Mouse (Mus musculus): ENCODE data around the gene Abcf1. TPM values are rescaled to one million over a fixed set of nuclear protein-coding genes. Genes with fewer than 3 reads are reported as not detected.
"Not testable (repeated sequence)": the region's sequence is repeated elsewhere in the genome, so short reads cannot be mapped to it uniquely, and the experiment has no call there.

Abcf1 gene
- polyA plus RNA-seq, 1 experiment from 2014 or later: 67.6 TPM

DNA sequence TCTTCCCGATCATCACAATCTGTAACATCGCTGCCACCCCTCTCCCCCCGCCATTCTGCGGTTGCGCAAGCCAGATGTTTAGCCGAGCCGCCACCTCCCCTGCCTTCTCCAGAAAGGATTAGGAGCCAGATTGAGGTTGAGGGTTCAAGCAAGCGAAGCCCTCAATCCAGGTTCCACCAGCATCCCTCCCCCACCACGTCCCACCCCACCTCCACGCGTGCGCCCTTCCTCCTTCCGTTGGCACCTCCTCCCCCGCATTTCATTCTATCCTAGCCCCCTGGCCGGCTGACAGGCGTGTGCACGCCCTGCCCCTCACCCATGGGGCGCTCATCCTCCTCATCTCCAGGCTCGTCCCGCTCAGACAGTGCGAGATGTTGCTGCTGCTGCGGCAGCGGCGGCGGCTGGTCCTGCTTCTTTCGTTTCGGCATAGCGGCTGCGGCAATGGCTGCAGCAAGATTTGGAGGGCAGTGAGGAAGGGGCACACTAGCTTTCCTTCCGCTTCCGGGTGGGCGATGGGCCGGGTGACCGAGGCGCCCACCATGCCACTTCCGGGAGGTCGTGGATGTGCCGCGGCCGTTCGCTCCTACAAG, 9.3 kb upstream of the Abcf1 start:
- Histone ChIP-seq H3K27me3 (replicated peaks) (no peaks in the 10 kb centered on the region), H3K9me3 (no peaks in the 10 kb centered on the region), H3K36me3 (peaks cover 59% of the 10 kb centered on the region), H3K4me1 (peaks cover 21% of the 10 kb centered on the region), H3K4me2 (peak overlapping the region; percentile 90), H3K4me3 (peak overlapping the region; percentile 99), H3K9ac (peak overlapping the region; percentile 94), H3K27ac (replicated peaks) (peak overlapping the region; percentile 96)
- ATAC-seq (ENCODE audit: extremely low read depth, insufficient number of reproducible peaks, low FRiP score, low TSS enrichment): peak; percentile 6; the same call in 1 of the 2 replicates
- under 1% methylated on average over 41 of the region's 41 CpGs for WGBS

DNA sequence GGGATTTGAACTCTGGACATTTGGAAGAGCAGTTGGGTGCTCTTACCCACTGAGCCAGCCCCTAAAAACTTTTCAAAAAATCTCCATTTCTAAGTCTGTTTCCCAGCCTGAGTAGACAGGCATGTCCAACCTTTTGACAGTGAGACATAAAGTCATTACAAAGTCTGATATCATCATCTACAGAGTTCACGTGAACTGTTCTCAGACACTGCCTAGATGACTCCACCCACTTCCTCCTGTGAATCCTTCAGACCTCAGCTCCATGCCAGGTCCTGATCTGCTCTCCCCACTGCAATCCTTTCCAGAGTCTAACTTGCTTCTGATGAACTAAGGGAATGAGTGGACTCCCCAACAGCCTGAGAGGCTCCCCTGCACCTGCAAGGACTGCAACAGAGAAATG, 2.6 kb upstream of the Abcf1 start:
- ATAC-seq (ENCODE audit: extremely low read depth, insufficient number of reproducible peaks, low FRiP score, low TSS enrichment): no peak
- H3K9me3 ChIP-seq: no peaks in the 10 kb centered on the region
- H3K9ac ChIP-seq: no peak overlapping the region
- H3K4me3 ChIP-seq: no peak overlapping the region
- H3K4me1 ChIP-seq: peaks cover 26% of the 10 kb centered on the region
- H3K36me3 ChIP-seq: peaks cover 50% of the 10 kb centered on the region
- 37% methylated on average over 1 of the region's 1 CpGs for WGBS
- H3K27me3 ChIP-seq (replicated peaks): no peaks in the 10 kb centered on the region
- no peak overlapping the region for H3K4me2 ChIP-seq
- H3K27ac ChIP-seq (replicated peaks): no peak overlapping the region

DNA sequence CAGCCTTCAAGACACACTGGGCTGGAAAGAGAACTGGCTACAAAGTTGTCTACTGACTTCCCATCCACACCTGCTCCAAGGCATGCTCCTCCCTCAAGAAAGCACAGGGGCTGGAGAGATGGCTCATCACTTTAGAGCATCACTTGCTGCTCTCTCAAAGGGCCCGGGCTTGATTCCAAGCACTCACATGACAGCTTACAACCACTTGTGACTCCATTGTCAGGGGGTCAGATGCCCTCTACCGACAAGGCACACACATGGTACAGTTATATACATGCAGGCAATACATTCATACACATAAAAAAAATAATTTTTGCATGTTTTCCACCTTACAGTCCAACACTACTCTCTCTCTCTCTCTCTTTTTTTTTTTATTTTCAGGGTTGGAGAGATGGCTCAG, 1.9 kb downstream of the Abcf1 start:
- H3K9me3 ChIP-seq: no peaks in the 10 kb centered on the region
- no peak overlapping the region for H3K9ac ChIP-seq
- peaks cover 26% of the 10 kb centered on the region for H3K4me1 ChIP-seq
- H3K27ac ChIP-seq (replicated peaks): no peak overlapping the region
- 78% methylated on average over 2 of the region's 2 CpGs for WGBS
- ATAC-seq (ENCODE audit: extremely low read depth, insufficient number of reproducible peaks, low FRiP score, low TSS enrichment): no peak
- no peaks in the 10 kb centered on the region for H3K27me3 ChIP-seq (replicated peaks)
- no peak overlapping the region for H3K4me3 ChIP-seq
- H3K36me3 ChIP-seq: peaks cover 49% of the 10 kb centered on the region
- H3K4me2 ChIP-seq: no peak overlapping the region

DNA sequence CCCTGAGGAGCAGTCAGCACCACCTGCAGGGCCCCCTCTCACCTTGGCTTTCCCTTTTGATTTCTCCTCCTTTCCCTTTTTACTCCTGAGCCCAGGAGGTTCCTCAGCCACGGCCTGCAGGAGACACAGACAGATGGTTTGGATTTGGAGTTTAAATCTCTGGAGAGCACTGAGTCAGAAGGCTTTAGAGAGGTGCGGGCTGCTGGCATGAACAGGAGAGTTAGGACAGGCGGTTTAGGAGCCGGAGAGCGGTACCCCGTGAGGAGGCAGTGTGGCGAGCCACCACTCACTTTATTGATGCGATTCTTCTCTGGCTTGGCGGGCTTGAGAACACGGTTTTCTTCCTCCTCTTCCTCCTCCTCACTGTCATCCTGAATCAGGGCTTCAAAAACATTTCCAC, 6.3 kb downstream of the Abcf1 start:
- Histone ChIP-seq H3K4me1 (peaks cover 9% of the 10 kb centered on the region), H3K4me2 (no peak overlapping the region), H3K4me3 (no peak overlapping the region), H3K27ac (replicated peaks) (no peak overlapping the region), H3K36me3 (peaks cover 86% of the 10 kb centered on the region), H3K9ac (no peak overlapping the region), H3K9me3 (no peaks in the 10 kb centered on the region), H3K27me3 (replicated peaks) (no peaks in the 10 kb centered on the region)
- ATAC-seq (ENCODE audit: extremely low read depth, insufficient number of reproducible peaks, low FRiP score, low TSS enrichment): no peak
- 88% methylated on average over 10 of the region's 10 CpGs for WGBS

DNA sequence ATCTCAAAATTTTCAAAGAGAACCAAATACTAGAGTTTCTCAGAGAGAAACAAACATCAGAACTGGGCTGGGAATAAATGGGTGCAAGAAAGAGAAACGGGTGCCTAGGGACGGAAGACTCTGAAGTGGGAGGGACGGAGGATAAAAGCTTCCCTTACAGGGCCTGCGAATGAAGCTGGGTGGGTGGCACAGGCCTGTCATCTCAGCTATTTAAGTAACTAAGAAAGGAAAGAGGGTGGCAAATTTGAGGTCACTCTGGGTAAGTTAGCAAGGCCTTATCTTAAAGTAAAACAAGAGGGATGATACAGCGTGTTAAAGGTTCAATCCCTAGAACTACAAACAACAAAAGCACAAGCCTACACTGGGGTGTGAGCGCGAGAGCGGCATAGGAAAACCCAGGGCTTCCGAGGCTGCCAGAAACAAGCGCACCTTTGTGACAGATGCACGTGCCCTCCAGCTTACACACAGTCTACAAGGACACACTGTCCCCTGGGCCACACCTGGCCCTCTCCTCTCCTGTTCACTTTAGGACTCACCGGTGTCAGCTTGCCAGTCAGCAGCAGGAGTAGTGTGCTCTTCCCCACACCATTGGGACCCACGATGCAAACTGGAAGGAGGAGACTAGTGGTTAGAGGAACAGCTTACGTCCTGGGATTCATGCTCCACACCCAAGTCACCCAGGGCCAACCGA, 10.9 kb downstream of the Abcf1 start:
- no peak overlapping the region for H3K9ac ChIP-seq
- 93% methylated on average over 15 of the region's 15 CpGs for WGBS
- ATAC-seq (ENCODE audit: extremely low read depth, insufficient number of reproducible peaks, low FRiP score, low TSS enrichment): no peak
- H3K27me3 ChIP-seq (replicated peaks): no peaks in the 10 kb centered on the region
- H3K4me3 ChIP-seq: no peak overlapping the region
- no peaks in the 10 kb centered on the region for H3K4me1 ChIP-seq
- H3K36me3 ChIP-seq: peaks cover 83% of the 10 kb centered on the region
- no peaks in the 10 kb centered on the region for H3K9me3 ChIP-seq
- H3K4me2 ChIP-seq: no peak overlapping the region
- H3K27ac ChIP-seq (replicated peaks): no peak overlapping the region

DNA sequence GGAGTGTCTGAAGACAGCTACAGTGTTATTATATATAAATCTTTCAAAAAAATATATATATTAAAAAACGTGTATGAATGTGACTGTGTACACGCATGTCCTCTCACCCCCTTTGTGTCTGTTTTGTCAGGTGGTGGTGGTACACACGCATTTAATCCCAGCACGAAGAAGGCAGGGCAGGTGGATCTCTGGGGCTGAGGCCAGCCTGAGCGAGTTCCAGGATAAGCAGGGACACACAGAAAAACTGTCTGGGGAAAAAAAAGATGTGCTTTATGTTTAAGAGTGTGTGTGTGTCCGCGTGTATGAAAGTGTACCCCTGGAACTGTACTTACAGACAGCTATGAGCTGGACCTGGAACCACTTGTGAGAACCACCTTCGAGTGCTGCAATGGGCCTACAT, 14.9 kb downstream of the Abcf1 start:
- no peaks in the 10 kb centered on the region for H3K27me3 ChIP-seq (replicated peaks)
- H3K36me3 ChIP-seq: peaks cover 43% of the 10 kb centered on the region
- H3K4me1 ChIP-seq: no peaks in the 10 kb centered on the region
- 68% methylated on average over 8 of the region's 8 CpGs for WGBS
- H3K4me3 ChIP-seq: no peak overlapping the region
- no peaks in the 10 kb centered on the region for H3K9me3 ChIP-seq
- H3K9ac ChIP-seq: no peak overlapping the region
- ATAC-seq (ENCODE audit: extremely low read depth, insufficient number of reproducible peaks, low FRiP score, low TSS enrichment): no peak
- no peak overlapping the region for H3K27ac ChIP-seq (replicated peaks)
- no peak overlapping the region for H3K4me2 ChIP-seq

DNA sequence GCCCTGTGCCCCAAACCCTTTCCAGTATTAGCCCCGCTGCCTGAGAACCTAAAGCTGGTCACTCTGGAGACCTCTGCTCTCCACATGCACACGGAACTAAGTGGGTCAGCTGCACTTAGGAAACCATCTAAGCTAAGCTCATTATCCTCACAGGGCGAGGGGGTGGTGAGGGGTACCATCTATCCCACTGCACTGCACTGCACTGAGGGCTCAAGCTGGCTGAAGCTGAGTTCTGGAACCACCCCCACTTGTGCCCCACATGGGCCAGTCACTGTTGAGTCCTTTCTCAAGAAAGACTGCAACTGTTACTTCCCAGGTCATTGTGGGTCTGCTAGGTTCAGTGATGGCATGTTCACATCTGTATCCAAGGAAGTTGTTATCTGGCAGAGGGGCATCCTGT, 17.0 kb downstream of the Abcf1 start:
- not testable (repeated sequence) for H3K27me3 ChIP-seq (replicated peaks); H3K9ac ChIP-seq; H3K27ac ChIP-seq (replicated peaks); H3K4me1 ChIP-seq; H3K4me2 ChIP-seq; H3K9me3 ChIP-seq; H3K4me3 ChIP-seq; ATAC-seq (ENCODE audit: extremely low read depth, insufficient number of reproducible peaks, low FRiP score, low TSS enrichment)
- H3K36me3 ChIP-seq: peaks cover 22% of the 10 kb centered on the region
- 73% methylated on average over 3 of the region's 3 CpGs for WGBS

DNA sequence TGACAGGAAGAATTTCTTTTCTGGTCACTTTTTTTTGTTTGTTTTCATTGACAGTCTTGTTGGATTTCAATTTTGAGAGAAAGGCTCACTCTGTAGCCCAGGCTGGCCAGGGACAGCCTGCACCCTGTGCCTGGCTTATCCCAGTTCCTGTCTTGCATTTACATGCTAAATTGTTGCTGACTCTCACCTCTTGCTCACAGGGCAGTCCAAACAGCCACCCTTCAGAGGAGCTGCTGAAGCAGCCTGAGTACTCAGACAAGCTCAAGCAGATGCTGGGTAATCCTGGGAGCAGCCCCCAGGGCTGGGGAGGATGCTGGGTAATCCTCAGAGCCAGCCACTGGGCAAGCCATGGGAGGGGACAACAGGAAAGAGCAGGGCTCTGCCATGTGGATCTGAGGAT, 18.6 kb downstream of the Abcf1 start:
- not testable (repeated sequence) for H3K4me3 ChIP-seq; H3K4me1 ChIP-seq; H3K9me3 ChIP-seq; H3K9ac ChIP-seq; H3K27me3 ChIP-seq (replicated peaks); H3K4me2 ChIP-seq; H3K36me3 ChIP-seq; H3K27ac ChIP-seq (replicated peaks); ATAC-seq (ENCODE audit: extremely low read depth, insufficient number of reproducible peaks, low FRiP score, low TSS enrichment)

DNA sequence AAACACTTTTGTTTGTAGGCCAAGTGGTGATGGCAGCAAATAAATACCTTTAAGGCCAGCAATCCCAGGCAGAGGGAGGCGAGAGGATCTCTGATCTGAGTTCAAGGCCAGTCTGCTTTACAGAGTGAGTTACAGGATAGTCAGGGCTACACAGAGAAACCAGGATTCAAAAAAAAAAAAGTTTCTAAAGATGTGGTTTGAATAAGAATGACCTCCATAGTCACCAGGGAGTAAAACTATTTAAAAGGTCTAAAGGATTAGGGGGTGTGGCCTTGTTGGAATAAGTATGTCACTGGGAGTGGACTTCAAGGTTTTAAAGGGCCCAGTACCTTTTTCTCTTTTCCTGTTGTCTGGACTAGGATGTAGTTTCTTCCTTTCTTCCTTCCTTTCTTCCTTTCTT, 29.6 kb downstream of the Abcf1 start:
- Histone ChIP-seq H3K27me3 (replicated peaks) (no peaks in the 10 kb centered on the region), H3K9me3 (0 out of 2 replicates have a peak, but pooled peaks cover 5% of the 10 kb centered on the region), H3K4me1 (no peaks in the 10 kb centered on the region), H3K4me3 (no peak overlapping the region), H3K27ac (replicated peaks) (no peak overlapping the region), H3K9ac (no peak overlapping the region), H3K36me3 (no peaks in the 10 kb centered on the region), H3K4me2 (no peak overlapping the region)
- 47% methylated on average over 1 of the region's 1 CpGs for WGBS
- ATAC-seq (ENCODE audit: extremely low read depth, insufficient number of reproducible peaks, low FRiP score, low TSS enrichment): no peak

DNA sequence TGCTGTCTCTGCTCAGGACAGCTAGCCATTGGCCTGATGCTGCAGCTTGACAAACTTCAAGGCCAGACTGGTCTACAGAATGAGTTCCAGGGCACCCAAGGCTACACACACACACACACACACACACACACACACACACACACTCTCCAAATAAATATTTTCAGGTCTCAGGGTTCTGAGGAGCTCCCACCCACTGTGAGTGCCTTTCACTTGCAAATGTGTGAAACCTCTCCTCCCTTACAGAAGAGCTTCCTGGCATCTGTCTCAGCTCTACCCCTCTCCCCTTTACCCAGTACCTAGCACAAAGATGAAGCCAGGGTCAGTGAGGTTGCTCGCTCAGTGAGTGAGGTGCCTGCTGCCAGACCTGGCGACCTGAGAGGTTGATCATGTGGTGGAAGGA, 30.5 kb downstream of the Abcf1 start:
- no peak overlapping the region for H3K9ac ChIP-seq
- H3K36me3 ChIP-seq: no peaks in the 10 kb centered on the region
- ATAC-seq (ENCODE audit: extremely low read depth, insufficient number of reproducible peaks, low FRiP score, low TSS enrichment): no peak; the same call in 1 of the 2 replicates
- H3K4me3 ChIP-seq: no peak overlapping the region
- WGBS: 59% methylated on average over 2 of the region's 2 CpGs
- H3K4me1 ChIP-seq: no peaks in the 10 kb centered on the region
- no peak overlapping the region for H3K27ac ChIP-seq (replicated peaks)
- no peaks in the 10 kb centered on the region for H3K27me3 ChIP-seq (replicated peaks)
- H3K9me3 ChIP-seq: 0 out of 2 replicates have a peak, but pooled peaks cover 5% of the 10 kb centered on the region
- no peak overlapping the region for H3K4me2 ChIP-seq

DNA sequence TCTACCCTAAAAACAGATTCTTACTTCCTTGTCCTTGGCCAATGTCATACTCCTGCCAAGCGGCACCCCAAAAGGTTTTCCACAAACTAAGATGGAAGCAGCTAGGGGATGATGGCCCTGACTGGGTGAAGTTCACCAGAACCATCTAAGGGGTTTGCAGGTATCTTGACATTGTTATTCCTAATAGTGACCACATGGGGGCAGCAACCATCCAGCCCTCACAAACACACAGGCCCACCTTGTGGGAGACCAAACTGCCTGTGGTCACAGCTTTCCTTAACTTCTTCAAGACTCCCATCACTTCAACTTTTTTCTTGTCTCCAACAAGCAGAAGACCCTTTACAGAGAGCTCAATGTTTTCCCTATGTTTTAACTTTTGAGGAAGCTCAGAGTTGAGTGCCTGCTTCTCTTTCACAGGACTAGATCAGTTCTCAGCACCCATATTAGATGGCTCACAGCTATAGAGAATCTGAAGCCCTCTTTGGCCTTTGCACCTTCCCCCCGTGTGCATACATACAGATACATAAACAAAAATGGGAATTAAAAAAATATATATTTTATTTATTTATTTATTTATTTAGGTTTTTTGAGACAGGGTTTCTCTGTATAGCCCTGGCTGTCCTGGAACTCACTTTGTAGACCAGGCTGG, 31.7 kb downstream of the Abcf1 start:
- Histone ChIP-seq H3K9ac (no peak overlapping the region), H3K27me3 (replicated peaks) (no peaks in the 10 kb centered on the region), H3K4me3 (no peak overlapping the region), H3K27ac (replicated peaks) (no peak overlapping the region), H3K36me3 (no peaks in the 10 kb centered on the region), H3K4me2 (no peak overlapping the region), H3K4me1 (no peaks in the 10 kb centered on the region), H3K9me3 (0 out of 2 replicates have a peak, but pooled peaks cover 5% of the 10 kb centered on the region)
- ATAC-seq (ENCODE audit: extremely low read depth, insufficient number of reproducible peaks, low FRiP score, low TSS enrichment): no peak
- 17% methylated on average over 2 of the region's 2 CpGs for WGBS

DNA sequence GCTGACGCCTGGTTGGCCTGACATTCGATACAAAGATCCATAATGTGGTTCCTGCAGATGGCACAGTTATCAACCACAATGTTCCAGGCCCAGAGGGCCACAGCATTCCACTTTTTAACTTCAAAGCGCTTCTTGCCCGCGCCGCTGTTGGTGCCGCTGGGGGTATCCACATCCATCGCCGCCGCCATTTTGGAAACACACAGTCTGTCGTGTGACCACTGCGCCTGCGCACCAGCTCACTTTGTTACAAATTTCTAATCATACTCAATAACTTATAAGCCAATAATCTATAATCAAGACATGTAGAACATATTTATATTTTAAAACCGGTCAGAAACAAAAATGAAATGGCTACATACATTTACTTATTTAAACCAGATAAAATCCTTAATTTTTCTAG, 33.8 kb downstream of the Abcf1 start:
- H3K9ac ChIP-seq; H3K9me3 ChIP-seq; ATAC-seq (ENCODE audit: extremely low read depth, insufficient number of reproducible peaks, low FRiP score, low TSS enrichment); H3K4me2 ChIP-seq; H3K27ac ChIP-seq (replicated peaks); H3K4me1 ChIP-seq; H3K4me3 ChIP-seq; H3K27me3 ChIP-seq (replicated peaks): not testable (repeated sequence)
- H3K36me3 ChIP-seq: peaks cover 16% of the 10 kb centered on the region
- WGBS: 80% methylated on average over 14 of the region's 14 CpGs
